Mouse (Mus musculus) layer of hippocampus, adult 9-10 months (tissue): Measurements from ENCODE around the gene Ctdnep1.

Experiments used
- DNase-seq: peaks from one replicate; pipeline ENCODE4 v3.0.0; 2022; ENCODE audit warnings: low spot score

The Ctdnep1 gene

GRCm38 (mm10) chr11:69981141-69981762 lies at the start of gene Ctdnep1:
Gene Ctdnep1 (plus strand): TSS chr11:69981156.
- DNase-seq, result no peak

- no peak for DNase-seq
These were observed 49.2 kb upstream of the Ctdnep1 start for GRCm38 (mm10) chr11:69931769-69932168.

- no peak for DNase-seq
These were observed 48.7 kb upstream of the Ctdnep1 start for GRCm38 (mm10) chr11:69932254-69932653.

- no peak for DNase-seq
These were observed 47.9 kb upstream of the Ctdnep1 start for GRCm38 (mm10) chr11:69933066-69933465.

GRCm38 (mm10) chr11:69934169-69934568 lies 46.8 kb upstream of the Ctdnep1 start:
- peak; percentile 82 for DNase-seq

- no peak for DNase-seq
These were observed 46.3 kb upstream of the Ctdnep1 start for GRCm38 (mm10) chr11:69934681-69935080.

GRCm38 (mm10) chr11:69935137-69935879 lies 45.6 kb upstream of the Ctdnep1 start, which contains the start of gene Ybx2:
Gene Ybx2 (plus strand): TSS chr11:69935796.
- no peak for DNase-seq

- no peak for DNase-seq
These were observed 44.8 kb upstream of the Ctdnep1 start for GRCm38 (mm10) chr11:69936156-69936555.

- no peak for DNase-seq
These were observed 44.1 kb upstream of the Ctdnep1 start for GRCm38 (mm10) chr11:69936714-69937347.

- DNase-seq, result no peak
These were observed 43.6 kb upstream of the Ctdnep1 start for GRCm38 (mm10) chr11:69937385-69937784.

- no peak for DNase-seq
These were observed 43.1 kb upstream of the Ctdnep1 start for GRCm38 (mm10) chr11:69937834-69938233.

- DNase-seq, result no peak
These were observed 42.5 kb upstream of the Ctdnep1 start for GRCm38 (mm10) chr11:69938401-69938979.

GRCm38 (mm10) chr11:69939181-69939580 lies 41.8 kb upstream of the Ctdnep1 start:
- DNase-seq, result no peak

GRCm38 (mm10) chr11:69939731-69940130 lies 41.2 kb upstream of the Ctdnep1 start:
- DNase-seq, result no peak

- no peak for DNase-seq
These were observed 40.0 kb upstream of the Ctdnep1 start for GRCm38 (mm10) chr11:69940962-69941361.

GRCm38 (mm10) chr11:69945216-69945615 lies 35.7 kb upstream of the Ctdnep1 start:
- DNase-seq, result no peak

- no peak for DNase-seq
These were observed 34.7 kb upstream of the Ctdnep1 start for GRCm38 (mm10) chr11:69945997-69946891.

- DNase-seq, result no peak
These were observed 33.5 kb upstream of the Ctdnep1 start for GRCm38 (mm10) chr11:69947337-69948065.

GRCm38 (mm10) chr11:69948066-69948762 lies 32.7 kb upstream of the Ctdnep1 start, which contains the start of gene Slc2a4:
Gene Slc2a4 (minus strand): TSS chr11:69948188.
- no peak for DNase-seq

- DNase-seq, result peak; percentile 62
These were observed 32.2 kb upstream of the Ctdnep1 start for GRCm38 (mm10) chr11:69948763-69949150.
